Mouse (Mus musculus) heart, embryonic 12.5 days (tissue): ENCODE measurements around the gene Ric1. TPM values are rescaled to one million over a fixed set of nuclear protein-coding genes. Genes with fewer than 3 reads are reported as not detected.
A peak's percentile ranks its signal among the peaks of the same experiment; 100 is the strongest.

ENCODE experiments used
- ATAC-seq: fragments of 200-750 bp; cut with Nextera tagmentation; 2 replicates; pipeline ENCODE4 v1.8.0; 2017; ENCODE audit warnings: moderate TSS enrichment, moderate library complexity; ENCODE audit not compliant: insufficient number of reproducible peaks, low FRiP score
- H3K27ac ChIP-seq: fragments of 300-500 bp; sonication (generic); 2 replicates; pipeline ENCODE4 v1.5.1; 2016; ENCODE audit warnings: mild to moderate bottlenecking, moderate library complexity; ENCODE audit not compliant: poor library complexity, severe bottlenecking
- H3K27me3 ChIP-seq: fragments of 300-500 bp; sonication (generic); replicated peaks from 2 replicates; pipeline ENCODE4 v1.6.1; 2016; ENCODE audit warnings: mild to moderate bottlenecking, moderate library complexity
- H3K36me3 ChIP-seq: fragments of 300-500 bp; sonication (generic); 2 replicates; pipeline ENCODE4 v1.6.1; 2016; ENCODE audit warnings: mild to moderate bottlenecking, moderate library complexity
- H3K4me1 ChIP-seq: fragments of 300-500 bp; sonication (generic); replicated peaks from 2 replicates; pipeline ENCODE4 v1.6.1; 2016; ENCODE audit warnings: mild to moderate bottlenecking
- H3K4me2 ChIP-seq: fragments of 300-500 bp; sonication (generic); 2 replicates; pipeline ENCODE4 v1.6.1; 2016; ENCODE audit warnings: mild to moderate bottlenecking, moderate library complexity
- H3K4me3 ChIP-seq: fragments of 300-500 bp; sonication (generic); 2 replicates; pipeline ENCODE4 v1.5.1; 2016; ENCODE audit warnings: mild to moderate bottlenecking
- H3K9ac ChIP-seq: fragments of 300-500 bp; sonication (generic); 2 replicates; pipeline ENCODE4 v1.6.1; 2016; ENCODE audit warnings: mild to moderate bottlenecking, moderate library complexity
- H3K9me3 ChIP-seq: fragments of 300-500 bp; sonication (generic); replicated peaks from 2 replicates; pipeline ENCODE4 v1.6.1; 2016; ENCODE audit warnings: mild to moderate bottlenecking, moderate library complexity
- WGBS: fragments of 180-500 bp; shearing (Covaris S2); methylation state at CpG from one replicate; pipeline ENCODE4 v1.1.7; 2016; 5-methylcytosine and 5-hydroxymethylcytosine counted together
- polyA plus RNA-seq: library from polyadenylated mRNA; unstranded; fragments of >200 nt; fragmentation: Nextera tagmentation; extraction: Ambion mirVana; gene quantifications from 2 replicates; pipeline ENCODE4 v1.2.1, GENCODE M21; 2016

Gene Ric1
- 7.5 and 8.4 TPM in 2 replicates for polyA plus RNA-seq

GRCm38 (mm10) chr19:29521637-29522435, at the start of gene Ric1:
TSS of gene Ric1 (plus strand) at chr19:29522282.
- no peaks in the 10 kb centered on the region for H3K9me3 ChIP-seq
- under 1% methylated on average over 80 of the region's 80 CpGs for WGBS
- no peaks in the 10 kb centered on the region for H3K27me3 ChIP-seq
- peak; percentile 99 for ATAC-seq
- H3K4me2 ChIP-seq, result peak within 1 kb of the TSS; percentile 74
- H3K36me3 ChIP-seq, result no peaks in the 10 kb centered on the region
- H3K4me1 ChIP-seq, result peaks cover 13% of the 10 kb centered on the region
- H3K4me3 ChIP-seq, result peak within 1 kb of the TSS; percentile 93
- H3K9ac ChIP-seq, result peak within 1 kb of the TSS; percentile 96
- peak within 1 kb of the TSS; percentile 95 for H3K27ac ChIP-seq

DNA sequence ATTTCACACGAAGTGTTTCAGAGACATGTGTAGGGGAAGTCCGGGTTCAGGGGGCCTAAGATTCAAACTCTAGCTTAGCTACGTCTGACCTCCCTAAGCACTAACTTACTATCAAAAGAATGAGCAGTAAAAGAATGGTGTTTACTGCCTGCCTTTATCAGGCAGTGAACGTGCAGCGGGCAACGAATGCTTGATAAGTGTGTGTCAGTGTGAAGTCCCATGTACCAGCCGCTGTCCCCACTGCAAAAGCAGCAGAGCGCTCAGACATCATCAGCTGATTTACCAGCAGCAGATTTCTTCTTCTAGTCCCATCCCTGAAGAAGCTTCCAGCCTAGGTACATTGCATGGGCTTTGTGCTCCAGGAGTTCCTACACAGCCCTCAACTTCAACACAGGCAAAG, 49.7 kb upstream of the Ric1 start:
- Histone ChIP-seq H3K27ac (peak overlapping the region; percentile 11), H3K9ac (no peak overlapping the region), H3K4me3 (no peak overlapping the region), H3K4me2 (no peak overlapping the region), H3K27me3 (no peaks in the 10 kb centered on the region), H3K36me3 (no peaks in the 10 kb centered on the region), H3K4me1 (peaks cover 48% of the 10 kb centered on the region), H3K9me3 (no peaks in the 10 kb centered on the region)
- 36% methylated on average over 8 of the region's 8 CpGs for WGBS
- ATAC-seq, result no peak

- Histone ChIP-seq H3K9ac (no peak overlapping the region), H3K4me2 (no peak overlapping the region), H3K9me3 (no peaks in the 10 kb centered on the region), H3K4me1 (peaks cover 44% of the 10 kb centered on the region), H3K4me3 (no peak overlapping the region), H3K27ac (peak overlapping the region; percentile 11), H3K27me3 (no peaks in the 10 kb centered on the region), H3K36me3 (no peaks in the 10 kb centered on the region)
- ATAC-seq, result no peak
- WGBS, result 71% methylated on average over 5 of the region's 5 CpGs
Measured at GRCm38 (mm10) chr19:29472946-29473345, 49.1 kb upstream of the Ric1 start.

DNA sequence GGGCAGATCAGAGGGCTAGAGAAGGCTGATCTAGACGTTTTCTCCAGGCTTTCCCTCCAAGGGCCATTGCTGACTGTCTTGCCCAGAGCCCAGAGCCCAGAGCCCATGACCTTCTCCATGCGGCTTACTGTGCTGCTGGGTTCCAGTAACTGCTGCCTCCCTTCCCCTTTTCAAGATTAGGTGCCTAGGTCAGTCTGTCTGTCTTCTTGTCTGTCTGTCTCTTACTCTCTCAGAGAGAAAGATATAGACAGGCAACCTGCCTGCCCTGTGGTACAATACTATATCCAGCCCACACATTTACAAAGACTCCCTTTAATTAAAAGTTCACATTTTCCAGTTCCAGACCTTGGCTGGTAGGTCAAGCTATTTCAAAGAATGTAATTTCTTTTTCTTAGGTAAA, 47.3 kb upstream of the Ric1 start:
- Histone ChIP-seq H3K4me3 (no peak overlapping the region), H3K27ac (no peak overlapping the region), H3K27me3 (no peaks in the 10 kb centered on the region), H3K4me1 (peaks cover 29% of the 10 kb centered on the region), H3K9me3 (no peaks in the 10 kb centered on the region), H3K9ac (no peak overlapping the region), H3K4me2 (no peak overlapping the region), H3K36me3 (no peaks in the 10 kb centered on the region)
- WGBS, result 57% methylated on average over 2 of the region's 2 CpGs
- no peak for ATAC-seq

DNA sequence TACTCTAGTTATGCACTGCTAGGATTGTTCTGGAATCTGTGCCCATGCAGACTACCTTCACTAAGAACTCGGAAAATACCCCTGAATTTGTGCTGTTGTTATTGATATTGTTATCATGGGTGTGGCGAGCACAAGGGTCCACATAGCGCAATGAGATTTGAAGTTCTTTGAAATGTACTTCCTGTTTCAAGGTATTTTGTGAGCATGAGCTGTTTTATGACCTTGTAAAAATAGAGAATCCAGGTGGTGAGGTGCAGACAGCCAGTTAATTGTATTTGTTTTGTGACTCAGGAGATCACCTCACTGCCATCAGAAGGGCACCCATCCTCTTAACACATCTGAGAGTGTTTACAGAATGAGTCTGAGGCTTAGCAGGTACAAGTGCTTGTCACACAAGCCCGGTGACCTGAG, 46.9 kb upstream of the Ric1 start:
- Histone ChIP-seq H3K27ac (no peak overlapping the region), H3K4me3 (no peak overlapping the region), H3K9ac (no peak overlapping the region), H3K36me3 (no peaks in the 10 kb centered on the region), H3K4me2 (no peak overlapping the region), H3K9me3 (no peaks in the 10 kb centered on the region), H3K27me3 (no peaks in the 10 kb centered on the region), H3K4me1 (peaks cover 25% of the 10 kb centered on the region)
- WGBS, result 74% methylated on average over 4 of the region's 4 CpGs
- no peak for ATAC-seq

- WGBS, result 26% methylated on average over 4 of the region's 4 CpGs
- Histone ChIP-seq H3K9me3 (no peaks in the 10 kb centered on the region), H3K9ac (no peak overlapping the region), H3K27ac (no peak overlapping the region), H3K4me2 (no peak overlapping the region), H3K4me1 (no peaks in the 10 kb centered on the region), H3K4me3 (no peak overlapping the region), H3K27me3 (no peaks in the 10 kb centered on the region), H3K36me3 (no peaks in the 10 kb centered on the region)
- ATAC-seq, result no peak
Measured at GRCm38 (mm10) chr19:29478598-29478997, 43.5 kb upstream of the Ric1 start.

DNA sequence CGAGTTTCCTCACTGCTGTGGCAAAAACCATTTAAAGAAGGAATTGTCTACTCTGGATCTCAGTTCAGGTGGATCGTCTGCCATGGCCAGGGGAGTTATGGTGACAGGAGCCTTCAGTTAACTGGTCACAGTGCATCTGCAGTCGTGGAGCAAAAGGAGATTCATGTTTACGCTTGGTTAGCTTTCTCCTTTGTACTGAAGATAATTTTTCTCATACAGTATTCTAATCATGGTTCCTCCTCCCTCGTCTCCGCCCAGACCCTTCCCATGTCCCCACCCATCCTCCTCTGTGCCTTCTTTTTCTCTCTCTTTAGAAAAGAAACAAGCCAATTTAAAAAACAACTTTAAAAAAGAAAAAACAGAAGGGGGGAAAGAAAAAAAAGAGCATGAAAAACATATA, 40.5 kb upstream of the Ric1 start:
- H3K4me2 ChIP-seq, result no peak overlapping the region
- no peak for ATAC-seq

DNA sequence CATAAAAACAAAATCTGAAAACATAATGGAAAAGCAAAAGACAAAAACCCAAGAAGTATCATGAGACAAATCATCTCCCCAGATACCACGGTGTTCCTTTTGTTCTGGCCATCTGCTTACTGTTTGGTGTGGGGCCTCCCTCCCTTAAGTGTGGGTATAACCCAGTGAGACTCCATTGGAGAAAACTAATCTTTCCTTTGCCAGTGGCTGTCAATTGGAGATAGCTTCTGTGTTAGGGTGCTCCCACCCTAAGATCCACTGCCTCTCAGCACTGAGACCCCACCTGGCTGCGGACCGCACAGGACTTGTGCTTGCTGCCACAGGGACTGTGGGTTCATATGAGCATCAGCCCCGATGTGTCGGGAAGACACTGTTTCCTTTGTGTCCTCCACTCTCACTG, 39.9 kb upstream of the Ric1 start:
- H3K4me3 ChIP-seq, result no peak overlapping the region
- H3K9me3 ChIP-seq, result no peaks in the 10 kb centered on the region
- H3K9ac ChIP-seq, result no peak overlapping the region
- no peaks in the 10 kb centered on the region for H3K36me3 ChIP-seq
- H3K4me1 ChIP-seq, result no peaks in the 10 kb centered on the region
- no peak for ATAC-seq
- H3K27me3 ChIP-seq, result no peaks in the 10 kb centered on the region
- 80% methylated on average over 5 of the region's 5 CpGs for WGBS
- no peak overlapping the region for H3K4me2 ChIP-seq
- no peak overlapping the region for H3K27ac ChIP-seq

More for the DNA sequence above, 40.5 kb upstream of the Ric1 start:
- Histone ChIP-seq H3K9ac (no peak overlapping the region), H3K4me1 (no peaks in the 10 kb centered on the region), H3K4me3 (no peak overlapping the region), H3K9me3 (no peaks in the 10 kb centered on the region), H3K27me3 (no peaks in the 10 kb centered on the region), H3K36me3 (no peaks in the 10 kb centered on the region), H3K27ac (no peak overlapping the region)
- 76% methylated on average over 6 of the region's 6 CpGs for WGBS

DNA sequence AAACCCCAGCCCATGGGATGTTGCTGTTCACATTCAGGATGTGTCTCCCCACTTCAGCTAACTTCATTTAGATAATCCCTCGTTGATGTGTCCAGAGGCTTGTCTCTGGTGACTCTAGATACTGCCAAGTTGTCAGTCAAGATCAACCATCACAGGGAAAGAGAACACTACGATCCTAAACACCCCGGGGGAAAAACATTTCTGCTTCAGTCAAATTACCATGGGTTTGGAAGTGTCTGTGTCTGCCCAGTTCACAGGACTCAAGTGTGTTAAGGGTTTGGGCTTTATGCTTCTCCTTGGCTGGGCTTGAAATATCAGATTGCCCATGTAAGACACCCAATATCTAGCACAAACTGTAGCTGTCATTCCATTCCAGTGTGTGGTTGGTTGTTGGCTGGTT, 39.4 kb upstream of the Ric1 start:
- Histone ChIP-seq H3K4me2 (no peak overlapping the region), H3K4me1 (no peaks in the 10 kb centered on the region), H3K27ac (no peak overlapping the region), H3K27me3 (no peaks in the 10 kb centered on the region), H3K9me3 (no peaks in the 10 kb centered on the region), H3K36me3 (no peaks in the 10 kb centered on the region), H3K9ac (no peak overlapping the region), H3K4me3 (no peak overlapping the region)
- no peak for ATAC-seq
- 57% methylated on average over 3 of the region's 3 CpGs for WGBS

- Histone ChIP-seq H3K27ac (no peak overlapping the region), H3K4me2 (no peak overlapping the region), H3K4me3 (no peak overlapping the region), H3K27me3 (no peaks in the 10 kb centered on the region), H3K9me3 (no peaks in the 10 kb centered on the region), H3K9ac (no peak overlapping the region), H3K36me3 (no peaks in the 10 kb centered on the region), H3K4me1 (peaks cover 7% of the 10 kb centered on the region)
- 73% methylated on average over 2 of the region's 2 CpGs for WGBS
- ATAC-seq, result no peak
Measured at GRCm38 (mm10) chr19:29483386-29483785, 38.7 kb upstream of the Ric1 start.

DNA sequence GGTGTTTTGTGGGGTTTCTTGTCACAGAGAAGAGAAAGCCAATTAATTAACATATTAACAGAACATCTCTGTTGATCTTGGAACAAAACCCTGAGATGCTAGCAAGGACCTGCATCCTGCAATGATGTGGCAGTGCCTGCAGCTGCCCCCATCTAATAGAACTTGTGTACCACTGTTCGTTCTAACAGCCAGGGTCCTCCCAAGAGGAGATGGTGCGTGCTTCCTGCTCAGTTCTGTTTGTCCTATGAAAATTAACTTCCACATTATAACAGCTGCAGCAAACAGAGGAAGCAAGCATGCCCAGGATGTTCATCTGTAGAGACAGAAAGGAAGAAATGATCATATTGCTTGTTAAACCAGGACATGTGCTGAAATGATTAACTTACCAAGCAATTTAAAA, 37.5 kb upstream of the Ric1 start:
- 69% methylated on average over 2 of the region's 2 CpGs for WGBS
- ATAC-seq, result no peak
- no peaks in the 10 kb centered on the region for H3K27me3 ChIP-seq
- H3K36me3 ChIP-seq, result no peaks in the 10 kb centered on the region
- no peak overlapping the region for H3K4me2 ChIP-seq
- no peak overlapping the region for H3K4me3 ChIP-seq
- no peaks in the 10 kb centered on the region for H3K9me3 ChIP-seq
- H3K4me1 ChIP-seq, result peaks cover 10% of the 10 kb centered on the region
- H3K9ac ChIP-seq, result no peak overlapping the region
- no peak overlapping the region for H3K27ac ChIP-seq
